Mouse (Mus musculus): ENCODE measurements around the gene Nkain2. TPM values are rescaled to one million over a fixed set of nuclear protein-coding genes. Genes with fewer than 3 reads are reported as not detected.

The Nkain2 gene
- polyA plus RNA-seq, 1 experiment: not detected

- H3K4me1 ChIP-seq (ENCODE audit: control insufficient read depth, insufficient read depth, low read length): no peaks in the 10 kb centered on the region
- TF ChIP-seq POLR2A (IDR thresholded peaks at IDR 0.05; ENCODE audit: borderline replicate concordance, control insufficient read depth, low read depth, low read length) (no peak), CTCF (IDR thresholded peaks at IDR 0.05; ENCODE audit: control insufficient read depth, insufficient read depth, low read length) (no peak)
- no peak overlapping the region for H3K4me3 ChIP-seq (replicated peaks; ENCODE audit: control insufficient read depth, low read depth, low read length)
- no peak overlapping the region for H3K27ac ChIP-seq (ENCODE audit: control insufficient read depth, insufficient read depth, low read depth, low read length, poor library complexity)
- WGBS: 77% methylated on average over 1 of the region's 1 CpGs
Measured at GRCm38 (mm10) chr10:32510821-32511220, 379.4 kb downstream of the Nkain2 start.

GRCm38 (mm10) chr10:32494591-32495182, 395.6 kb downstream of the Nkain2 start:
- 74% methylated on average over 1 of the region's 1 CpGs for WGBS
- TF ChIP-seq CTCF (IDR thresholded peaks at IDR 0.05; ENCODE audit: control insufficient read depth, insufficient read depth, low read length) (no peak), POLR2A (IDR thresholded peaks at IDR 0.05; ENCODE audit: borderline replicate concordance, control insufficient read depth, low read depth, low read length) (no peak)
- no peak overlapping the region for H3K27ac ChIP-seq (ENCODE audit: control insufficient read depth, insufficient read depth, low read depth, low read length, poor library complexity)
- no peaks in the 10 kb centered on the region for H3K4me1 ChIP-seq (ENCODE audit: control insufficient read depth, insufficient read depth, low read length)
- H3K4me3 ChIP-seq (replicated peaks; ENCODE audit: control insufficient read depth, low read depth, low read length): no peak overlapping the region

DNA sequence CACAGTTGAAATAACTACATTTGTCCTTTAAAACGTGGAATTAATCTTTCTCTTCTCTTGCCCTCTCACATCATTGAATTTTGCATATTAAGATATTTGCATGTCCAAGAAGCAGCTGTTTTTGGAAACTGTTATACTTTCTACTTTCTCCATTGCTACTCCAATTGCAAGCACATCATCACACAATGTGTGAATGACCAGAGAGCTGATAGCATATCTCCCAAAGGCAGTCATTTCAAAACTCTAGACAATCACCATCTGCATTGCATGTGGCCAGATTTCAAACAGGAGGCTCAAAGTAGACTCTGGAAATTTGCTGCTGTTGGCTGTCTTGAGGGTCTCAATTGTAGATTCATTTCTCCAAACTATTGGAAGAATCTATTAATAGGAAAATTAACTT, 396.7 kb downstream of the Nkain2 start:
- no peak for TF ChIP-seq CTCF (IDR thresholded peaks at IDR 0.05; ENCODE audit: control insufficient read depth, insufficient read depth, low read length)
- Histone ChIP-seq H3K4me1 (ENCODE audit: control insufficient read depth, insufficient read depth, low read length) (no peaks in the 10 kb centered on the region), H3K27ac (ENCODE audit: control insufficient read depth, insufficient read depth, low read depth, low read length, poor library complexity) (no peak overlapping the region), H3K4me3 (replicated peaks; ENCODE audit: control insufficient read depth, low read depth, low read length) (no peak overlapping the region)
- WGBS: 56% methylated on average over 1 of the region's 1 CpGs

GRCm38 (mm10) chr10:32462726-32463125, 427.5 kb downstream of the Nkain2 start:
- Histone ChIP-seq H3K4me1 (ENCODE audit: control insufficient read depth, insufficient read depth, low read length) (no peaks in the 10 kb centered on the region), H3K4me3 (replicated peaks; ENCODE audit: control insufficient read depth, low read depth, low read length) (no peak overlapping the region), H3K27ac (ENCODE audit: control insufficient read depth, insufficient read depth, low read depth, low read length, poor library complexity) (no peak overlapping the region)
- TF ChIP-seq POLR2A (IDR thresholded peaks at IDR 0.05; ENCODE audit: borderline replicate concordance, control insufficient read depth, low read depth, low read length): no peak
- no peak for TF ChIP-seq CTCF (IDR thresholded peaks at IDR 0.05; ENCODE audit: control insufficient read depth, insufficient read depth, low read length)
- WGBS: 72% methylated on average over 2 of the region's 2 CpGs

GRCm38 (mm10) chr10:32439932-32440519, 450.2 kb downstream of the Nkain2 start:
- no peak for TF ChIP-seq CTCF (IDR thresholded peaks at IDR 0.05; ENCODE audit: control insufficient read depth, insufficient read depth, low read length)
- no peak for TF ChIP-seq POLR2A (IDR thresholded peaks at IDR 0.05; ENCODE audit: borderline replicate concordance, control insufficient read depth, low read depth, low read length)
- WGBS: 78% methylated on average over 3 of the region's 3 CpGs
- no peaks in the 10 kb centered on the region for H3K4me1 ChIP-seq (ENCODE audit: control insufficient read depth, insufficient read depth, low read length)
- no peak overlapping the region for H3K4me3 ChIP-seq (replicated peaks; ENCODE audit: control insufficient read depth, low read depth, low read length)
- H3K27ac ChIP-seq (ENCODE audit: control insufficient read depth, insufficient read depth, low read depth, low read length, poor library complexity): no peak overlapping the region

GRCm38 (mm10) chr10:32414228-32414627, 476.0 kb downstream of the Nkain2 start:
- TF ChIP-seq CTCF (IDR thresholded peaks at IDR 0.05; ENCODE audit: control insufficient read depth, insufficient read depth, low read length): no peak
- no peak for TF ChIP-seq POLR2A (IDR thresholded peaks at IDR 0.05; ENCODE audit: borderline replicate concordance, control insufficient read depth, low read depth, low read length)
- no peaks in the 10 kb centered on the region for H3K4me1 ChIP-seq (ENCODE audit: control insufficient read depth, insufficient read depth, low read length)
- no peak overlapping the region for H3K4me3 ChIP-seq (replicated peaks; ENCODE audit: control insufficient read depth, low read depth, low read length)
- H3K27ac ChIP-seq (ENCODE audit: control insufficient read depth, insufficient read depth, low read depth, low read length, poor library complexity): no peak overlapping the region

DNA sequence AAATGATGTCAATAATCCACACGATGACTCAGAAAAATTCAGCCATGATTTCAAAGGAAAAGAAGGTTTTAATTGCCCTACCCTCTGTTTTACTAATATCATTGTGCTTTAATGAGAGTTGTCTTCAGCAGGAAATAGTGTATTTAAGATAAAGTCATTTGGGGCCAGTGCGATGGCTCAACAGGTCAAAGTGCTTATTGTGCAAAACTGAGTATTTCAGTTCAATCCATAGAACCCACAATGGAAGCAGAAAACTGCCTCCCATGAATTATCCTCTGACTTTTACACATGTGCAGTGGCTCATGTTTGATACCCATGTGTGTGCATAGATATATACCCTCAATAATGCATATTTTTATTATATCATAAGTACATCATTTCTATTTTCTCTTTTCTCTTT, 478.9 kb downstream of the Nkain2 start:
- WGBS: 75% methylated on average over 2 of the region's 2 CpGs
- Histone ChIP-seq H3K27ac (ENCODE audit: control insufficient read depth, insufficient read depth, low read depth, low read length, poor library complexity) (no peak overlapping the region), H3K4me3 (replicated peaks; ENCODE audit: control insufficient read depth, low read depth, low read length) (no peak overlapping the region), H3K4me1 (ENCODE audit: control insufficient read depth, insufficient read depth, low read length) (no peaks in the 10 kb centered on the region)
- TF ChIP-seq POLR2A (IDR thresholded peaks at IDR 0.05; ENCODE audit: borderline replicate concordance, control insufficient read depth, low read depth, low read length) (no peak), CTCF (IDR thresholded peaks at IDR 0.05; ENCODE audit: control insufficient read depth, insufficient read depth, low read length) (no peak)

DNA sequence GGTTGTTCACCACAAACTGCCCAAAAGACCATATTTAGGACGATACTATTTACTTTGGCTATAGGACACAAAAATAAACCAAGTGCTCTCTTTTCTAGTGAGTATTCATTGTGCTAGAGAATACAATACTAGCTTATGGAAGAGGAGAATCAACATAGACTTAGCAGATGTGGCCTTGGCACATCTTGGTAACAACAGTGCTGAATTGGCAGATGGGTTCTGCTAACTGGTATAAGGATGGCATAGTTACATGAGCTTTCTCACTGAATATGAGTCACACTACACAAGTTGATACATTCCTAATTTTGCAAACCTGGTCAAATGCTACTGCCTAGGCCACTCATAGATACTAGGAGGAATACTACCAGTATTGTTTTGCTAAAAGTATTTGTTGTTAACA, 489.3 kb downstream of the Nkain2 start:
- no peaks in the 10 kb centered on the region for H3K4me1 ChIP-seq (ENCODE audit: control insufficient read depth, insufficient read depth, low read length)
- no peak overlapping the region for H3K27ac ChIP-seq (ENCODE audit: control insufficient read depth, insufficient read depth, low read depth, low read length, poor library complexity)
- 48% methylated on average over 1 of the region's 1 CpGs for WGBS
- H3K4me3 ChIP-seq (replicated peaks; ENCODE audit: control insufficient read depth, low read depth, low read length): no peak overlapping the region
- TF ChIP-seq POLR2A (IDR thresholded peaks at IDR 0.05; ENCODE audit: borderline replicate concordance, control insufficient read depth, low read depth, low read length) (no peak), CTCF (IDR thresholded peaks at IDR 0.05; ENCODE audit: control insufficient read depth, insufficient read depth, low read length) (no peak)

All from bone marrow, adult 2 months (tissue).